Comparison of ENCODE assay signal across 21 mouse cellular contexts in the genomic region with DNA sequence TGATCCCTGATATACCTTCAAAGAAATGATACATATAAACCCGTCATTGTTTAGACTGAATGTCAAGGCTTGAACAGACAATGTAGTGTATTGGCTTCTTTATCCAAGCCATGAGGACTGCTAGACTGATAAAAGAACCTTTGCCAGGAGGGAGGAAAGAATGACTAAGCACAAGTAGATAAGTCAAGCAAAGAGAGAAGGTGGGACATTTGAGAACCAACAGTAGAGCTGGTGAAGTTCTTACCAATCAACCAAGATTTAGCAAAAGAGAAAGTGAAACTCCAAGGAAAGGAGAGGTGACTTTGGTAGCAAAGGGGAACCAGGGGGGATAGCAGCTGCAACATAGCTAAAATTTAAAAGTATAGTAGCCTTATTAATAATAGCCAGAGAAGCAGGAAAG.
A peak's percentile ranks its signal among the peaks of the same experiment; 100 is the strongest.
DNase-seq lines count a peak whose midpoint lies in the region; ATAC-seq and TF ChIP-seq lines count a peak whose summit lies in the region.
"Had no signal": no experiment of that assay in that cellular context is flagged by ENCODE, and none has a peak within 500 bp of the region (broad histone marks: within the 10 kb centered on the region; RNA-seq: fewer than 3 reads in every experiment).

No protein-coding gene starts in this region.

- H3K9ac ChIP-seq in MEL (ENCODE audit: control insufficient read depth, low read depth, low read length, poor library complexity, severe bottlenecking): no peak overlapping the region
- H3K9ac ChIP-seq in liver, embryonic 12.5 days: no peak overlapping the region
- H3K9ac ChIP-seq: embryonic facial prominence, embryonic 12.5 days; forebrain, embryonic 12.5 days had no signal

- H3K4me2 ChIP-seq in liver, embryonic 12.5 days: no peak overlapping the region
- H3K4me2 ChIP-seq: embryonic facial prominence, embryonic 12.5 days; forebrain, embryonic 12.5 days had no signal

- 70% methylated on average over 1 of the region's 1 CpGs for WGBS in heart, embryonic 10.5 days
- 60% methylated on average over 1 of the region's 1 CpGs for WGBS in liver, embryonic 12.5 days (ENCODE audit: insufficient replicate concordance)

- H3K79me2 ChIP-seq in MEL (ENCODE audit: control insufficient read depth, insufficient read depth, low read length, poor library complexity): no peaks in the 10 kb centered on the region

- no peaks in the 10 kb centered on the region for H3K27me3 ChIP-seq in MEL (ENCODE audit: control insufficient read depth in 1 of 2, insufficient read depth in 2 of 2, low read length in 2 of 2)
- H3K27me3 ChIP-seq in heart, embryonic 10.5 days (ENCODE audit: insufficient read depth, poor library complexity, severe bottlenecking): no peaks in the 10 kb centered on the region
- no peaks in the 10 kb centered on the region for H3K27me3 ChIP-seq in liver, embryonic 12.5 days (replicated peaks)
- H3K27me3 ChIP-seq: embryonic facial prominence, embryonic 12.5 days; forebrain, embryonic 12.5 days had no signal

- DNase-seq in 416B (ENCODE audit: low read depth) (peak; percentile 64), MEL (ENCODE audit: low read depth, low spot score) (peak; percentile 75)
- DNase-seq in heart, embryonic 10.5 days (ENCODE audit: low spot score): no peak
- no peak for DNase-seq in gastrocnemius, postnatal 25 days
- DNase-seq: adrenal gland, adult 8-10 months; adrenal gland, postnatal 14 days; adrenal gland, postnatal 36 days; cerebellum, adult 11-12 months; cerebellum, adult 2 months; cerebellum, adult 9-10 months; cerebellum, postnatal 10 days; cerebellum, postnatal 25 days had no signal

- H3K27ac ChIP-seq in MEL (ENCODE audit: control insufficient read depth, low read depth, low read length): peak overlapping the region; percentile 31; the same call in 1 of the 2 replicates
- no peak overlapping the region for H3K27ac ChIP-seq in heart, embryonic 10.5 days
- H3K27ac ChIP-seq in liver, embryonic 12.5 days: no peak overlapping the region
- H3K27ac ChIP-seq: embryonic facial prominence, embryonic 10.5 days; embryonic facial prominence, embryonic 12.5 days; forebrain, embryonic 10.5 days; forebrain, embryonic 12.5 days had no signal

- no peak for TF ChIP-seq RAD21 in MEL (IDR thresholded peaks at IDR 0.05; ENCODE audit: low read depth, low read length)

- ATAC-seq in megakaryocyte-erythroid progenitor cell, adult 5-6 weeks (replicated peaks; ENCODE audit: low FRiP score, low TSS enrichment, poor library complexity, severe bottlenecking): peak; percentile 19; the same call in 1 of the 2 replicates
- no peak for ATAC-seq in liver, embryonic 12.5 days
- ATAC-seq: forebrain, embryonic 14.5 days; forebrain, embryonic 16.5 days had no signal

- TF ChIP-seq POLR2A in MEL (IDR thresholded peaks at IDR 0.05; ENCODE audit: control insufficient read depth in 1 of 2, insufficient read depth in 1 of 2, low read depth in 1 of 2, low read length in 2 of 2, poor library complexity in 1 of 2): no peak

- TF ChIP-seq CTCF in MEL (IDR thresholded peaks at IDR 0.05 in 2 of 3, conservative IDR thresholded peaks at IDR 0.05 in 1 of 3; ENCODE audit: control insufficient read depth in 1 of 3, insufficient read depth in 1 of 3, low read depth in 2 of 3, low read length in 3 of 3, poor library complexity in 1 of 3, severe bottlenecking in 1 of 3): no peak

- H3K36me3 ChIP-seq in MEL (ENCODE audit: control insufficient read depth in 1 of 2, insufficient read depth in 2 of 2, low read length in 2 of 2): peaks cover 0 to 30% of the 10 kb centered on the region in 2 experiments; a peak in 2 of 4 replicates
- no peaks in the 10 kb centered on the region for H3K36me3 ChIP-seq in heart, embryonic 10.5 days
- no peaks in the 10 kb centered on the region for H3K36me3 ChIP-seq in liver, embryonic 12.5 days
- H3K36me3 ChIP-seq: embryonic facial prominence, embryonic 10.5 days; embryonic facial prominence, embryonic 12.5 days; forebrain, embryonic 10.5 days; forebrain, embryonic 12.5 days; G1E had no signal

- TF ChIP-seq EP300 in MEL (IDR thresholded peaks at IDR 0.05; ENCODE audit: low read depth in 1 of 2, low read length in 2 of 2): peak; percentile 70 to 80; a peak in 3 of 4 replicates

- H3K9me3 ChIP-seq in MEL (replicated peaks; ENCODE audit: insufficient read depth, low read length): no peaks in the 10 kb centered on the region
- no peaks in the 10 kb centered on the region for H3K9me3 ChIP-seq in heart, embryonic 10.5 days
- H3K9me3 ChIP-seq in liver, embryonic 12.5 days (replicated peaks): no peaks in the 10 kb centered on the region
- H3K9me3 ChIP-seq: embryonic facial prominence, embryonic 10.5 days; embryonic facial prominence, embryonic 12.5 days; forebrain, embryonic 10.5 days; forebrain, embryonic 12.5 days; G1E had no signal

- peaks cover 20 to 31% of the 10 kb centered on the region in 2 experiments for H3K4me1 ChIP-seq in MEL (ENCODE audit: control insufficient read depth in 1 of 2, insufficient read depth in 2 of 2, low read length in 2 of 2)
- H3K4me1 ChIP-seq in heart, embryonic 10.5 days: no peaks in the 10 kb centered on the region
- H3K4me1 ChIP-seq in liver, embryonic 12.5 days: no peaks in the 10 kb centered on the region
- H3K4me1 ChIP-seq: embryonic facial prominence, embryonic 10.5 days; embryonic facial prominence, embryonic 12.5 days; forebrain, embryonic 10.5 days; forebrain, embryonic 12.5 days had no signal

- H3K4me3 ChIP-seq in MEL (ENCODE audit: control insufficient read depth in 1 of 2, insufficient read depth in 1 of 2, low read depth in 2 of 2, low read length in 2 of 2): peak overlapping the region in 1 of 2 experiments; percentile 42; a peak in 2 of 4 replicates
- no peak overlapping the region for H3K4me3 ChIP-seq in heart, embryonic 10.5 days
- H3K4me3 ChIP-seq in liver, embryonic 12.5 days: no peak overlapping the region
- H3K4me3 ChIP-seq: embryonic facial prominence, embryonic 10.5 days; embryonic facial prominence, embryonic 12.5 days; forebrain, embryonic 10.5 days; forebrain, embryonic 12.5 days had no signal

TF ChIP-seq in MEL, 35 proteins besides CTCF, POLR2A, EP300 and RAD21 (continues in another document):
- TF ChIP-seq HCFC1 (IDR thresholded peaks at IDR 0.05; ENCODE audit: low read depth, low read length): peak; percentile 56; the same call in 1 of the 2 replicates
- TF ChIP-seq MAZ (IDR thresholded peaks at IDR 0.05; ENCODE audit: low read depth, low read length): no peak
- TF ChIP-seq NELFE (IDR thresholded peaks at IDR 0.05; ENCODE audit: low read depth, low read length): no peak
- no peak for TF ChIP-seq MYB (IDR thresholded peaks at IDR 0.05; ENCODE audit: low read depth, low read length)
- TF ChIP-seq ZNF384 (IDR thresholded peaks at IDR 0.05; ENCODE audit: low read depth, low read length): no peak
- peak; percentile 46; the same call in 1 of the 2 replicates for TF ChIP-seq BHLHE40 (IDR thresholded peaks at IDR 0.05; ENCODE audit: borderline replicate concordance, low read depth, low read length)
- no peak for TF ChIP-seq MEF2A (IDR thresholded peaks at IDR 0.05; ENCODE audit: extremely low read depth, insufficient replicate concordance, low read depth, low read length, poor library complexity, severe bottlenecking)
- no peak for TF ChIP-seq USF1 (IDR thresholded peaks at IDR 0.05; ENCODE audit: low read depth, low read length)
- TF ChIP-seq MAFK (IDR thresholded peaks at IDR 0.05; ENCODE audit: borderline replicate concordance, low read depth, low read length): 0 out of 2 replicates have a peak, but pooled peaks have one; percentile 45
- TF ChIP-seq ELF1 (IDR thresholded peaks at IDR 0.05; ENCODE audit: low read depth, low read length): no peak
- no peak for TF ChIP-seq USF2 (IDR thresholded peaks at IDR 0.05; ENCODE audit: borderline replicate concordance in 1 of 2, insufficient read depth in 1 of 2, low read depth in 1 of 2, low read length in 2 of 2)
- TF ChIP-seq TAL1 (IDR thresholded peaks at IDR 0.05; ENCODE audit: low read length): no peak
- TF ChIP-seq UBTF (IDR thresholded peaks at IDR 0.05; ENCODE audit: borderline replicate concordance, insufficient read depth, low read depth, low read length): no peak
- peak; percentile 73; the same call in 1 of the 2 replicates for TF ChIP-seq GABPA (IDR thresholded peaks at IDR 0.05; ENCODE audit: low read depth, low read length)
- TF ChIP-seq POLR2AphosphoS2 (IDR thresholded peaks at IDR 0.05; ENCODE audit: low read length): no peak
- TF ChIP-seq MAX (IDR thresholded peaks at IDR 0.05; ENCODE audit: low read length): peak; percentile 41; the same call in 1 of the 2 replicates
- TF ChIP-seq TBP (IDR thresholded peaks at IDR 0.05; ENCODE audit: low read depth, low read length): peak; percentile 27; the same call in 1 of the 2 replicates
- TF ChIP-seq SMC3 (IDR thresholded peaks at IDR 0.05; ENCODE audit: low read depth, low read length): no peak
- peak; percentile 85 for TF ChIP-seq GATA1 (IDR thresholded peaks at IDR 0.05; ENCODE audit: low read depth, low read length)
- no peak for TF ChIP-seq CHD1 (IDR thresholded peaks at IDR 0.05; ENCODE audit: low read depth, low read length)
- no peak for TF ChIP-seq E2F4 (IDR thresholded peaks at IDR 0.05; ENCODE audit: borderline replicate concordance, low read depth, low read length)
- no peak for TF ChIP-seq KAT2A (conservative IDR thresholded peaks at IDR 0.05; ENCODE audit: low read depth, low read length)
- TF ChIP-seq ZKSCAN1 (IDR thresholded peaks at IDR 0.05; ENCODE audit: low read depth, low read length): no peak
- TF ChIP-seq MYC (IDR thresholded peaks at IDR 0.05; ENCODE audit: low read depth, low read length): peak; percentile 27; the same call in 1 of the 2 replicates
- TF ChIP-seq MXI1 (IDR thresholded peaks at IDR 0.05; ENCODE audit: low read depth, low read length): peak; percentile 42; the same call in 1 of the 2 replicates
- TF ChIP-seq NRF1 (IDR thresholded peaks at IDR 0.05; ENCODE audit: insufficient read depth, low read depth, low read length, poor library complexity, severe bottlenecking): no peak
- peak; percentile 64; the same call in 1 of the 2 replicates for TF ChIP-seq RCOR1 (IDR thresholded peaks at IDR 0.05; ENCODE audit: low read depth, low read length)
- no peak for TF ChIP-seq POLR2AphosphoS5 (IDR thresholded peaks at IDR 0.05; ENCODE audit: borderline replicate concordance, low read depth, low read length)
- TF ChIP-seq TCF12 (IDR thresholded peaks at IDR 0.05; ENCODE audit: low read depth, low read length): peak; percentile 68
- TF ChIP-seq ETS1 (IDR thresholded peaks at IDR 0.05; ENCODE audit: low read depth, low read length): peak; percentile 93
- peak; percentile 42; the same call in 1 of the 2 replicates for TF ChIP-seq SIN3A (IDR thresholded peaks at IDR 0.05; ENCODE audit: low read length)
- TF ChIP-seq CHD2 (IDR thresholded peaks at IDR 0.05; ENCODE audit: low read length): no peak
- TF ChIP-seq ZMIZ1 (IDR thresholded peaks at IDR 0.05; ENCODE audit: low read depth, low read length): no peak
- TF ChIP-seq ZC3H11A (IDR thresholded peaks at IDR 0.05; ENCODE audit: low read depth, low read length): no peak

Comparison
In these comparisons a context has a peak if more than half of its experiments do, and no peak if none do; other contexts are left out.
1. DNase-seq: peak in 416B (single experiment) and MEL (single experiment); none in heart, embryonic 10.5 days (single experiment) and gastrocnemius, postnatal 25 days (single experiment).